Mouse (Mus musculus): ENCODE results near the gene Olfr588-ps1. TPM values are rescaled to one million over a fixed set of nuclear protein-coding genes. Genes with fewer than 3 reads are reported as not detected.
"Not testable (repeated sequence)": the region's sequence is repeated elsewhere in the genome, so short reads cannot be mapped to it uniquely, and the experiment has no call there.

The Olfr588-ps1 gene
- total RNA-seq (2021): not detected

DNA sequence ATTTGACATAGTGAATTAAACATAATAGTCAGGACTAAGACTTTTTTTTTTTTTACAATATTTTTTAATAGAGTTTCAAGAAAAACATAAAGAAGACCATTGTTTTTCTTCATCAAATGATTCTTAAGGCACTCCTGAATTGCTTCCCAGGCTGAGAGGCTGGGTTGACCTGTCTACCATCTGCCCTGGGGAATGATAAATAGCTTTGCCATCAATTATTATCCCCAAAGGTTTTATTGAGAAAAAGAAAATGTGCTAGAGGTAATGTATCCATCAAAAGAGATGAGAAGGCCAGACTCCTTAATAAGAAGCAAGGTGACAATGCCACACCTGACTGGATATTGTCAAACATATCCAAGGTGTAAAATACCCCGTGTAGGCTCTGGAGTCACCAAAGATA is at the start of gene Olfr588-ps1:
Olfr588-ps1 (plus strand) TSS at position 301 of the 400 bp plus-strand sequence.
- DNase-seq (ENCODE audit: low spot score in 2 of 2): no peak
- intact Hi-C loops (cut with DNase I): no loop called here

DNA sequence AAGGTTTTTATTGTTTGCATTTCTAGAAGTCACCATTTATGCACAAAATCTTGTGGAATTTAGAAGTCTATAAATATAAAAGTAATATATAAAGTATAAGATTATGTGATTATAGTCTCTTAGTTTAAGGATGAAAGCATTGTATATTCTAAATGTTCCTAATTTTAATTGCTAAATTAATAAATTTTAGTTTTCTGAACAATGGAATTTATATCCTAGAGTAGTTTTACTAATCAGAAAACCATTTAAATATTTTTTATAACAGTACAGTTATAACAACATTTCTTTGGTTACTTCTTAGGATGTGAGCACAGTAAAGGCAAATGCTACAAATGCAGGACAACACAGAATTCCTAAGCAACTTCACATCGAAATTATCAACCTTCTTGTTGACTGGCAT is 43.3 kb upstream of the Olfr588-ps1 start, which contains the start of gene Olfr585:
Olfr585 (plus strand) TSS at position 301 of the 400 bp plus-strand sequence.
- intact Hi-C loops (cut with DNase I): no loop called here

DNA sequence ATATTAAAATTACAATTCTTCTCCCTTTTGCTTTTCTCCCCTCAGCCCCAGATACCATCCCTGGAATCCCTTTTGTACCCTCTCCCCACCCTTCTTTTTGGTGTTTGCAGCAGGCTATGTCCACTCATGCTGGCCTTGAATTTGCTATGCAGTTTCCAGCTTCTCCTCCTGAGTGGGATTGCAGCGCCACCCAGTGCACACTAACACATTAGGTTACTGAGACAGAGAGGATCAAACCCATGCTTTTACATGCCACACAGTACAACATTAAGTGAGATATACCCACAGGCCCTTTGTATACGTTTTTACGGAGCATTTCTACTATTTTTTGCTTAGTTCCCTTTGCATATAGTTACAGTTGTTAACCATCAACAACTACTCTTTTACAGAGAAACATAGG is 21.3 kb upstream of the Olfr588-ps1 start:
- DNase-seq (ENCODE audit: low spot score in 2 of 2): no peak
- intact Hi-C loops (cut with DNase I): no loop called here

More for the DNA sequence above, 43.3 kb upstream of the Olfr588-ps1 start, which contains the start of gene Olfr585:
- DNase-seq (ENCODE audit: low spot score in 2 of 2): no peak

DNA sequence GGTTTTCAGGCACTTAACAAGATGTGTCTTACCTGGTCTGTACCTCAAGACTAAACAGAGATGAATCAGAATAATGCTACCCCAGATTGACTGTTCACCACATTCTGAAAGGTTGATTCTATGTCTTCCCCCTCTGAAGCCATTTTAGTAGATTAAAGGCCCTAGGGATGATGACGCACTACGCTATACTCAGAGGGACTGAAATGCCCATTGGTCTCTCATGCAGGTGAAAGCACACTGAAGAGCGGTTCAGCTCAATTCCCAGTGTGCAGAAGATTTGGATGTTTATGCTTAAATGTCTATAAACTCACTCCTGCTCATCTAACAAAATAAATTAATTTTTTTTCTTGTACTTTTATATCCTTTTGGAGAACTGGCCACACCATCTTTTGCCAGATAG is 15.1 kb upstream of the Olfr588-ps1 start, which contains the start of gene Olfr586:
Olfr586 (minus strand) TSS at position 101 of the 400 bp plus-strand sequence.
- intact Hi-C loops (cut with DNase I): no loop called here
- DNase-seq (ENCODE audit: low spot score in 2 of 2): no peak

DNA sequence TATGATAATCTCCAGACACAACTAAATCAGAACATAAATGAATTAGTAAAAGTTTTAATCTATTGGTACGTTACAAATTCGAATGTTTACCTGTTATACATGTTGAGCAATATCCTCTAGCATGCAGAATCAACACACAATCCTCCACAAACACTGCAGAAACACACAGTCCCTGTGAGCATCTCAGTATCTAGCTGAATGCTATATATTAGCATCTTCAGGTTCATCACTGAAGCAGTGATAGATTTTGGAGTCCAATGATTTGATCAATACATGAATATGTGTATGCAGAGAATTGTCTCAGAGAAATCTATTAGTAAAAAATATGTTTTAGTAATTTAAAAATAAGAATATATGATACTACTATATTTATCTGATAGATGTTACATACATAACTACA is 15.6 kb downstream of the Olfr588-ps1 start, which contains the start of gene Olfr589:
Olfr589 (minus strand) TSS at position 101 of the 400 bp plus-strand sequence.
- intact Hi-C loops (cut with DNase I): no loop called here
- no peak for DNase-seq (ENCODE audit: low spot score in 2 of 2)

DNA sequence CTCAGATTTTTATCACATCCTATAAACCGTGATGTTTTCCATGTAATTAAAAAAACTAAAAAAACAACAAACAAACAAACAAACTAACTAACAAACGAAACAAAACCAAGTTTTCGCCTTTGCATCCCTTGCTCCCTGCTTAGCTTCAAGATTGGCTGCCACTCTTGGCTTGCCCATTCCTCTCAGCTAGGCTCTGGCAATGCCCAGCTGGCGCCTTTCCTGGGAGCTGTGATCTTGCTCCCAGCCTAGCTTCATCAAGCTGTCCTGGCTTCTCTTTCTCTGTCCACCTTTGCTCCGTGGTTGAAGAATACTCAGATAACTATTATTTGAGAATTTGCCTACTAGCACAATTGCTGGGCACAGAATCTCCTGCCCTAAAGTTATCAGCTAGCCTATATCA is 29.0 kb downstream of the Olfr588-ps1 start:
- intact Hi-C loops (cut with DNase I): no loop called here
- DNase-seq (ENCODE audit: low spot score in 2 of 2): no peak

DNA sequence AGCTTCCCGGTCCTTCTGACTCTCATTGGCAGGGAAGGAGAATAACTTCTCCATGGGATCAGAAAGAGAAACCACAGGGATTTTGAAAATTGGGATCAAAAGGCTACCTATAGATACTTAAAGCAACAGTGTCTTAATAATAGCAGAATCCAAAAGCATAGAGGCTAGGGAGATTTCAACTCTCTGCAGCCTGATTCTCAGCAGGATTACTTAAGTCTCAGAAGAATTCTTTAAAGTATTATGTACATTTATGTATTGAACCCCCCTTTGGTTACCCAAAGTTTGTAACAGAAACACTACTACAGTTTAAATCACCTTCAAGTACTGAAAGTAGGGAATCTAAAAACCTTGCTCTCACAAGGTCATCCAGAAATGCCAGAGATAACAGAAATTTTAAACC is 37.6 kb downstream of the Olfr588-ps1 start, which contains the start of gene Olfr591:
Olfr591 (minus strand) TSS at position 101 of the 400 bp plus-strand sequence.
- no peak for DNase-seq (ENCODE audit: low spot score in 2 of 2)

DNA sequence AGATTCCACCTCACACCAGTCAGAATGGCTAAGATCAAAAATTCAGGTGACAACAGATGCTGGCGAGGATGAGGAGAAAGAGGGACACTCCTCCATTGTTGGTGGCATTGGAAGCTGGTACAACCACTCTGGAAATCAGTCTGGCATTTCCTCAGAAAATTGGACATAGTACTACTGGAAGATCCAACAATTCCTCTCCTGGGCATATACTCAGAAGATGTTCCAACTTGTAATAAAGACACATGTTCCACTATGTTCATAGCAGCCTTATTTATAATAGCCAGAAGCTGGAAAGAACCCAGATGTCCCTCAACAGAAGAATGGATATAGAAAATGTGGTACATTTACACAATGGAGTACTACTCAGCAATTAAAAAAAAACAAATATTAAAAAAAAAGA is 43.8 kb downstream of the Olfr588-ps1 start, which contains the start of gene Olfr592:
Olfr592 (plus strand) TSS at position 301 of the 400 bp plus-strand sequence.
- intact Hi-C loops (cut with DNase I); DNase-seq (ENCODE audit: low spot score in 2 of 2): not testable (repeated sequence)

More for the DNA sequence above, 37.6 kb downstream of the Olfr588-ps1 start, which contains the start of gene Olfr591:
- intact Hi-C loops (cut with DNase I): no loop called here

Other genes starting within 250 kb of the Olfr588-ps1 start
- not detected for gene Olfr569, start 250.0 kb upstream of the Olfr588-ps1 start, total RNA-seq (2021)
- not detected for gene Olfr570, start 246.3 kb upstream of the Olfr588-ps1 start, total RNA-seq (2021)
- gene Olfr571, start 223.3 kb upstream of the Olfr588-ps1 start, total RNA-seq (2021): not detected
- gene Olfr572, start 216.5 kb upstream of the Olfr588-ps1 start, total RNA-seq (2021): not detected
- not detected for gene Olfr573-ps1, start 198.3 kb upstream of the Olfr588-ps1 start, total RNA-seq (2021)
- gene Olfr574, start 192.4 kb upstream of the Olfr588-ps1 start, total RNA-seq (2021): not detected
- not detected for gene Olfr575, start 182.1 kb upstream of the Olfr588-ps1 start, total RNA-seq (2021)
- gene Olfr576, start 178.2 kb upstream of the Olfr588-ps1 start, total RNA-seq (2021): not detected
- gene Olfr577, start 164.9 kb upstream of the Olfr588-ps1 start, total RNA-seq (2021): not detected
- gene Olfr578, start 151.6 kb upstream of the Olfr588-ps1 start, total RNA-seq (2021): not detected
- gene Olfr582, start 102.9 kb upstream of the Olfr588-ps1 start, total RNA-seq (2021): not detected
- gene Olfr583, start 89.6 kb upstream of the Olfr588-ps1 start, total RNA-seq (2021): not detected
- gene Olfr584, start 59.0 kb upstream of the Olfr588-ps1 start, total RNA-seq (2021): not detected
- gene Olfr585, start 43.2 kb upstream of the Olfr588-ps1 start, total RNA-seq (2021): not detected
- gene Olfr586, start 15.2 kb upstream of the Olfr588-ps1 start, total RNA-seq (2021): not detected
- gene Olfr589, start 15.5 kb downstream of the Olfr588-ps1 start, total RNA-seq (2021): not detected
- gene Olfr591, start 37.5 kb downstream of the Olfr588-ps1 start, total RNA-seq (2021): not detected
- not detected for gene Olfr592, start 43.9 kb downstream of the Olfr588-ps1 start, total RNA-seq (2021)
- not detected for gene Olfr593, start 71.0 kb downstream of the Olfr588-ps1 start, total RNA-seq (2021)
- not detected for gene Olfr594, start 76.1 kb downstream of the Olfr588-ps1 start, total RNA-seq (2021)
- gene Usp17ld, start 111.6 kb downstream of the Olfr588-ps1 start, total RNA-seq (2021): not detected
- not detected for gene Olfr596, start 164.8 kb downstream of the Olfr588-ps1 start, total RNA-seq (2021)
- gene Olfr597, start 175.4 kb downstream of the Olfr588-ps1 start, total RNA-seq (2021): not detected
- gene Olfr598, start 182.7 kb downstream of the Olfr588-ps1 start, total RNA-seq (2021): not detected
- not detected for gene Olfr599, start 195.0 kb downstream of the Olfr588-ps1 start, total RNA-seq (2021)
- gene Olfr600, start 208.8 kb downstream of the Olfr588-ps1 start, total RNA-seq (2021): not detected
- gene Olfr601, start 221.8 kb downstream of the Olfr588-ps1 start, total RNA-seq (2021): not detected
- not detected for gene Olfr603, start 245.3 kb downstream of the Olfr588-ps1 start, total RNA-seq (2021)

All from left cerebral cortex, postnatal 36 days (tissue).